Mouse (Mus musculus): ENCODE measurements around the gene Gm17174.
"Not testable (repeated sequence)": the region's sequence is repeated elsewhere in the genome, so short reads cannot be mapped to it uniquely, and the experiment has no call there.

Gm17174 gene

GRCm38 (mm10) chr14:51592039-51592438 lies at the start of gene Gm17174:
Gm17174 (minus strand) TSS chr14:51592139.
- TF ChIP-seq GATA4 (IDR thresholded peaks at IDR 0.05; ENCODE audit: insufficient replicate concordance, low read length): not testable (repeated sequence)

- not testable (repeated sequence) for TF ChIP-seq GATA4 (IDR thresholded peaks at IDR 0.05; ENCODE audit: insufficient replicate concordance, low read length)
Measured at GRCm38 (mm10) chr14:51635566-51635965, 43.6 kb upstream of the Gm17174 start, which contains the start of gene Gm4181. Gm4181 (minus strand) TSS chr14:51635666.

GRCm38 (mm10) chr14:51611210-51611609 lies 19.3 kb upstream of the Gm17174 start, which contains the start of gene Gm17078:
Gm17078 (minus strand) TSS chr14:51611310.
- no peak for TF ChIP-seq GATA4 (IDR thresholded peaks at IDR 0.05; ENCODE audit: insufficient replicate concordance, low read length)

GRCm38 (mm10) chr14:51573963-51574362 lies 18.0 kb downstream of the Gm17174 start, which contains the start of gene Gm17175:
Gm17175 (minus strand) TSS chr14:51574063.
- not testable (repeated sequence) for TF ChIP-seq GATA4 (IDR thresholded peaks at IDR 0.05; ENCODE audit: insufficient replicate concordance, low read length)

GRCm38 (mm10) chr14:51552490-51552889 lies 39.4 kb downstream of the Gm17174 start, which contains the start of gene Gm5622:
Gm5622 (plus strand) TSS chr14:51552790.
- TF ChIP-seq GATA4 (IDR thresholded peaks at IDR 0.05; ENCODE audit: insufficient replicate concordance, low read length): no peak

All from liver, adult (tissue).